In genomic region chr14:105312944-105313343, GRCm38 (mm10) we compare ENCODE assay signal across 12 mouse cellular contexts.
"Had no signal": no experiment of that assay in that cellular context is flagged by ENCODE, and none has a peak within 500 bp of the region (broad histone marks: within the 10 kb centered on the region; RNA-seq: fewer than 3 reads in every experiment).

No protein-coding gene starts in this region.

- H3K9ac ChIP-seq: limb, embryonic 12.5 days; liver, embryonic 14.5 days; midbrain, embryonic 13.5 days; neural tube, embryonic 12.5 days; stomach, embryonic 15.5 days had no signal

- H3K36me3 ChIP-seq: stomach, embryonic 15.5 days had no signal

- H3K4me3 ChIP-seq: layer of hippocampus, adult 2 months; limb, embryonic 12.5 days; midbrain, embryonic 13.5 days; neural tube, embryonic 12.5 days; stomach, embryonic 15.5 days had no signal

- H3K4me1 ChIP-seq: neural tube, embryonic 12.5 days; stomach, embryonic 15.5 days had no signal

- H3K27me3 ChIP-seq: limb, embryonic 12.5 days; midbrain, embryonic 13.5 days; neural tube, embryonic 12.5 days; stomach, embryonic 15.5 days had no signal

- H3K9me3 ChIP-seq: limb, embryonic 12.5 days; midbrain, embryonic 13.5 days; neural tube, embryonic 12.5 days; stomach, embryonic 15.5 days had no signal

- ATAC-seq: midbrain, embryonic 13.5 days had no signal

- H3K4me2 ChIP-seq: limb, embryonic 12.5 days; midbrain, embryonic 13.5 days; neural tube, embryonic 12.5 days; stomach, embryonic 15.5 days had no signal

- DNase-seq: kidney, postnatal 10 days; kidney, postnatal 4 days; lung, adult 18-20 months; right cerebral cortex, postnatal 14 days; thymus, adult 2 months; thymus, postnatal 25 days had no signal

- H3K27ac ChIP-seq: layer of hippocampus, adult 2 months; limb, embryonic 12.5 days; liver, embryonic 14.5 days; midbrain, embryonic 13.5 days; neural tube, embryonic 12.5 days; stomach, embryonic 15.5 days had no signal
